Comparison of ENCODE assay signal across 11 mouse cellular contexts in genomic region chr10:80503599-80504220, GRCm38 (mm10). TPM values are rescaled to one million over a fixed set of nuclear protein-coding genes. Genes with fewer than 3 reads are reported as not detected.
A peak's percentile ranks its signal among the peaks of the same experiment; 100 is the strongest.
DNase-seq lines count a peak whose midpoint lies in the region; ATAC-seq and TF ChIP-seq lines count a peak whose summit lies in the region.
"Had no signal": no experiment of that assay in that cellular context is flagged by ENCODE, and none has a peak within 500 bp of the region (broad histone marks: within the 10 kb centered on the region; RNA-seq: fewer than 3 reads in every experiment).

No protein-coding gene starts in this region.

- DNase-seq in heart, adult 18-20 months, result peak; percentile 58 to 63
- DNase-seq in heart, adult 11 months, result no peak
- peak; percentile 59 to 87 for DNase-seq in lung, postnatal 4 days
- no peak for DNase-seq in layer of hippocampus, postnatal 36 days
- no peak for DNase-seq in layer of hippocampus, adult 18-20 months (ENCODE audit: low spot score in 2 of 2)

- peak overlapping the region; percentile 3; the same call in 1 of the 2 replicates for H3K4me3 ChIP-seq in bone marrow macrophage, adult 2 months (ENCODE audit: insufficient read depth, low read length)
- H3K4me3 ChIP-seq in intestine, embryonic 15.5 days (replicated peaks), result no peak overlapping the region

- H3K27me3 ChIP-seq in intestine, embryonic 15.5 days (replicated peaks), result peaks cover 65% of the 10 kb centered on the region

- WGBS in intestine, embryonic 15.5 days, result 2% methylated on average over 27 of the region's 27 CpGs

- H3K27ac ChIP-seq in bone marrow macrophage, adult 2 months (ENCODE audit: insufficient read depth, low read depth, low read length), result no peak overlapping the region
- no peak overlapping the region for H3K27ac ChIP-seq in intestine, embryonic 15.5 days
- H3K27ac ChIP-seq: liver, embryonic 14.5 days had no signal

- no peaks in the 10 kb centered on the region for H3K9me3 ChIP-seq in intestine, embryonic 15.5 days

- peak overlapping the region; percentile 34 for H3K4me2 ChIP-seq in intestine, embryonic 15.5 days (replicated peaks)

- H3K4me1 ChIP-seq in bone marrow macrophage, adult 2 months (ENCODE audit: control insufficient read depth, insufficient read depth, low read length), result 0 out of 2 replicates have a peak, but pooled peaks cover 3% of the 10 kb centered on the region
- peaks cover 4% of the 10 kb centered on the region; the same call in 1 of the 2 replicates for H3K4me1 ChIP-seq in intestine, embryonic 15.5 days (replicated peaks)

- no peaks in the 10 kb centered on the region for H3K36me3 ChIP-seq in intestine, embryonic 15.5 days

- no peak for TF ChIP-seq POLR2A in bone marrow macrophage, adult 2 months (IDR thresholded peaks at IDR 0.05; ENCODE audit: borderline replicate concordance, low read depth, low read length)

- H3K9ac ChIP-seq in intestine, embryonic 15.5 days, result no peak overlapping the region
- H3K9ac ChIP-seq: liver, embryonic 14.5 days had no signal

- no peak for TF ChIP-seq CTCF in bone marrow macrophage, adult 2 months (IDR thresholded peaks at IDR 0.05; ENCODE audit: low read depth, low read length)

- ATAC-seq in intestine, embryonic 15.5 days, result peak; percentile 62
- no peak for ATAC-seq in activated CD4-positive, CD25-positive, alpha-beta regulatory T cell, adult 4 months

RNA-seq across cellular contexts. Expression of gene Onecut3, which starts 9.1 kb away (rescaled TPM):
- total RNA-seq in heart, adult 18-20 months (2021), result under 1 TPM in 1 of 2 experiments, not detected in 1; 0.05 TPM
- not detected in 2 replicates for polyA plus RNA-seq in bone marrow macrophage, adult 2 months (2012; ENCODE audit: insufficient read depth, insufficient read length, missing spikeins)
- 0.06 and 0.10 TPM in 2 replicates for polyA plus RNA-seq in intestine, embryonic 15.5 days (2015; fragmentation: Nextera tagmentation; extraction: Ambion mirVana)
- under 1 TPM in 1 of 2 experiments, not detected in 1; 0.08 TPM for total RNA-seq in layer of hippocampus, postnatal 36 days (2021)
- polyA plus RNA-seq in activated CD4-positive, CD25-positive, alpha-beta regulatory T cell, adult 4 months (2017; shearing (Covaris generic)), result not detected
- under 1 TPM in 1 of 2 experiments, not detected in 1; 0.07 TPM for total RNA-seq in layer of hippocampus, adult 18-20 months (2021)
- polyA plus RNA-seq: cortical plate, adult 2 months; kidney, embryonic 16.5 days had no signal

RNA-seq across cellular contexts. Expression of gene Atp8b3, which starts 35.2 kb away (rescaled TPM):
- total RNA-seq in heart, adult 18-20 months (2021), result not detected
- not detected in 2 replicates for polyA plus RNA-seq in bone marrow macrophage, adult 2 months (2012; ENCODE audit: insufficient read depth, insufficient read length, missing spikeins)
- polyA plus RNA-seq in intestine, embryonic 15.5 days (2015; fragmentation: Nextera tagmentation; extraction: Ambion mirVana), result 0.09 and 0.19 TPM in 2 replicates
- total RNA-seq in layer of hippocampus, postnatal 36 days (2021), result under 1 TPM; 0.25 to 0.35 TPM
- not detected for polyA plus RNA-seq in activated CD4-positive, CD25-positive, alpha-beta regulatory T cell, adult 4 months (2017; shearing (Covaris generic))
- under 1 TPM; 0.18 to 0.22 TPM for total RNA-seq in layer of hippocampus, adult 18-20 months (2021)

RNA-seq across cellular contexts. Expression of gene Rexo1, which starts 57.6 kb away (rescaled TPM):
- 10 to 100 TPM; 11.2 to 11.6 TPM for total RNA-seq in heart, adult 18-20 months (2021)
- 28.9 and 29.8 TPM in 2 replicates for polyA plus RNA-seq in bone marrow macrophage, adult 2 months (2012; ENCODE audit: insufficient read depth, insufficient read length, missing spikeins)
- polyA plus RNA-seq in intestine, embryonic 15.5 days (2015; fragmentation: Nextera tagmentation; extraction: Ambion mirVana), result 23.6 and 25.0 TPM in 2 replicates
- 10 to 100 TPM; 43.9 to 49.3 TPM for total RNA-seq in layer of hippocampus, postnatal 36 days (2021)
- polyA plus RNA-seq in activated CD4-positive, CD25-positive, alpha-beta regulatory T cell, adult 4 months (2017; shearing (Covaris generic)), result 10 to 100 TPM; 13.0 to 13.4 TPM
- total RNA-seq in layer of hippocampus, adult 18-20 months (2021), result 10 to 100 TPM; 44.8 to 48.1 TPM

Comparison
In these comparisons a context has a peak if more than half of its experiments do, and no peak if none do; other contexts are left out.
1. DNase-seq: peak in heart, adult 18-20 months (2 of 2) and lung, postnatal 4 days (2 of 2); none in heart, adult 11 months (single experiment), layer of hippocampus, postnatal 36 days (0 of 2) and layer of hippocampus, adult 18-20 months (0 of 2).